Mouse (Mus musculus) granulocyte monocyte progenitor cell, adult 5-6 weeks (primary cell): ENCODE measurements at regions not wholly inside any gene's neighbourhood (a gene's known extent, or its start where the extent isn't known, plus 50 kb on each side); places are given as distances from the start of the nearest gene placed in this dataset.
A peak's percentile ranks its signal among the peaks of the same experiment; 100 is the strongest.

ENCODE experiments used
- ATAC-seq: replicated peaks from 2 replicates; pipeline ENCODE4 v1.8.0; 2016; ENCODE audit warnings: mild to moderate bottlenecking, moderate TSS enrichment, inconsistent platforms; ENCODE audit not compliant: poor library complexity, severe bottlenecking

DNA sequence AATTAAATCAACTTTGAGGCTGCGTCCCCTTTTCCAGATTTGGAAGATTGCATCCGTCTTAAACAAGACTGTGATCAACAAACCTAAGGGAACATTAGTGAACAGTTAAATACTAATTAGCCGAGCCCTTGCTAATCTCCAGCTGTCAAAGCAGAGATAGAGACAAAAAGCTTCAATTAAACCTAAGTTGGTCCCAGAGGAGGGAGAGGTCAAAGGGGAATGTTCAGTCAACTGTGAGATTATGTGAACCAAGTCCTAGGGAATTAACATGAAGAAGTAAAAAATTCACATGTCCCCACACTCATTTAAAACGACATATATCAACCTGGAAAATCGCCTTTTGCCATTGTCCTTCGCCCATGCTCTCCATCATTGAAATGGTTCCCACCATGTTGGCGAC is 59.7 kb upstream of the Tbx20 start:
- no peak for ATAC-seq

DNA sequence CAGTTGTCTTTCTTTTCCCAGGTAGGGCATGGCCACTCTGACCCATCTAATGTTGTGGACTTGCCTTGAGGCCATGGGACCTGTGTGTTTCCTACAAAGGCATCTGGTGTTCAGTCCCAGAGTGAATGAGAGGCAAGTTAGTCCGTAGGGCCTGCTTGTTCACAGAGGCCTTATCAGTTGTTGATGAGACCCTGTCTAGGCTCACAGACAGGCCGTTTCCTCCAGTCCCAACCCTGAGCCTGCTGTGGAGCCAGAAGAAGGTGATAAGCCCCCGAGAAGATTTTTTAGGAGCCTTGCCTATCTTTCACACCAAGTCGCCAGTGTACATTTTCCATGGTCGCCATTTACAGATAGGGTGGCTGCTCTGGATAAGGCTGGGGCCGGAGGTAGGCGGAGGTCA is 74.1 kb upstream of the Tbx20 start:
- no peak for ATAC-seq

DNA sequence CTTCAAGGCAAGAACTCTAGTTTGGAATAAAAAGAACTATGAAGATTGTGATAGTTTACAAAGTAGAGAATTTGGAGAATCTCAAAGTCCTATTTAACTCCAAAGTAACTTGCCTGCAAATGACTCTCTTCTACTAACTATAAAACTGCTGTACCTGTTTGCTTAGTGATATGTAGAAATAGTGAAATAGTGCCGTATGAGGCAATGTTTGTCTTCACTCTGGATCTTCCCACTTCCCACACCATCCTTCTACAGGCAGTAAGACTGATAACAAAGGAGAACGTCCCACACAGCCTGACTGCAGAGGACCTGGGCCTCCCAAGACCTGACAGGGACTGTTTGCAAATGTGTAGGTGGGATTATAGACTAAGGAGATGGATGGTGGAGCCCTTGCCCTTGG is 85.4 kb upstream of the Tbx20 start:
- no peak for ATAC-seq

DNA sequence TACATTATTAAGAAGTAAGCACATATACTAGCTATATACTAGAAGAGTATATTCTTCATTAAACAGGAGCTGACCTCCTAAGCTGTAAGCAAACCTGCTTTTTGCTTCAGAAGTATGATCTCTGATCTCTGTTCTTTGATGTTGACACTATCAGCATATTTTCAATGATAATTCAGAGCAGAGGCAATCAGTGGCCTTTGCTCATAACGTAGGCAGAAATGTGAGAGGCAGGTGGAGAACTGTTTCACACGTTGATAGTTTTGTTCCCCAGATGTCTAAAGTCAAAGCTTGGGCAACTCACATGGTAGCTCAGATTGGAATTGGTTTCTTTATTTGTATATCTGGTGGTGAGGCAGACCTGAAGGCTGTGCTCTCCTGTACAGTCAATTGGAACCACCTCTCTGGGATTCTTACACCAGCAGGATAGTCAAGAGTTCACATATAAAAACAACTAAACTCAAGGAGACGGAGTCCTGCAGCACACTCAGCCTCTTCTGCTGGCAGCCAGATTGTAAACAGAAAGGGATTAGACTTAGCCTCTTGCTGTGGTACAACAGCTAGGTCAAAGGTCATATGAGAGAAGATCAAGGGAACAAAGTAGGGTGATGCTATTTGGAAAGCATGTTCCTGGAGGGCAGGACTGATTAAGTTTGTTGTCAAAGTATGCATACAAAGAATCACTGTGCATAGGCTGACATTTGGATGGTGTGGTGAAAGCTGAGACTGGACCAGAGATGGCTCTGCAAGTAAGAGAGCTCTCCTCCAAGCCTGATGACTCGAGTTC is 92.5 kb upstream of the Tbx20 start:
- ATAC-seq: no peak

DNA sequence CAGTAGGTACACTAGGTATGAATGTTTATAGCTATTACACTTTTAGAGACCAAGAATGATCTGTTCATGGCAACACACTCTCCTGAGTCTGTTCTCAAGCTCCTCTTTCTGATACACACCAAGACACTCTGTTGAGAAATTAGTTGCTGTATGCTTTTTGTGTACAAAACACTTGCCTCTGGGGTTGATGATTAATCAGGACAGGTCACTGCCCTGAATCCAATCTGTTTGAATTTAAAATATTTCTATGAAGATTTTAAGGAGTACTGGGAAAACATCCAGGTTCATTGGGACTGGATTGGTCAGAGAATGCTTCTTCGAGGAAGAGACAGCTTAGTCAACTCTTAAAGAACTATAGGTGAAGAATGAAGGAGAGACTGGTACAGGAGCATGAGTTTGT is 94.6 kb upstream of the Tbx20 start:
- no peak for ATAC-seq

DNA sequence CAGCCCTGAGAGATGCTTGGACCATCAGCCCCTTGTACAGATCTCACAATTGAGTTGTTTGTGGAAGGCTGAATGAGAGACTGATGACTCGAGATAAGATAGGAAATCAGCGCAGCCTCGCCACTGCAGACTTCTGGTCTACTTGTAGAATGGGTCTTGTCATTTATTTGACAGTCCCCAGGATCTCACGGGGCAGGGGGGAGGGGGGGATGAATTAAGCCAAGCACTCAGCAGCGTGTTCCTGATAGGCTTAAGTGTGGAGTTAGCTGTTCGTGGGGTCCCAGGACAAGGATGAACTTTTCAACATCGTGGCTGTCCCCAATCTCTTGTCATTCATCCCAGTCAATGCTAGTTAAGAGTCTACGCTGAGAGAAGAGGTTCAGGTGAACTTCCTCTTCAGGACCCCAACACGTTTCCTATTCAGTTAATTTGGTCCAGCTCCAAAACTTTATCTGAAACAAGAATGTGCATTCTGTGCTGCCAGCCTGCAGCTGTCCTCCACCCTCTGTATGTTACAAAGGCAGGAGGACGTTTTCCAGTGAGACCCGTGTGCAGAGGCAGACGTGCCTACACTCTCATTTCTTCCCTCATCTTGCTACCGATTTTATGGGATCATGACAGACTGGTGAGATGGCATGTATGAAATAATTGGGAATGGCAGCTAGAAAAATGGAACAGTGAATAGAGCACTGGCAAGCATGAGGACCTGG is 100.5 kb upstream of the Tbx20 start:
- no peak for ATAC-seq

DNA sequence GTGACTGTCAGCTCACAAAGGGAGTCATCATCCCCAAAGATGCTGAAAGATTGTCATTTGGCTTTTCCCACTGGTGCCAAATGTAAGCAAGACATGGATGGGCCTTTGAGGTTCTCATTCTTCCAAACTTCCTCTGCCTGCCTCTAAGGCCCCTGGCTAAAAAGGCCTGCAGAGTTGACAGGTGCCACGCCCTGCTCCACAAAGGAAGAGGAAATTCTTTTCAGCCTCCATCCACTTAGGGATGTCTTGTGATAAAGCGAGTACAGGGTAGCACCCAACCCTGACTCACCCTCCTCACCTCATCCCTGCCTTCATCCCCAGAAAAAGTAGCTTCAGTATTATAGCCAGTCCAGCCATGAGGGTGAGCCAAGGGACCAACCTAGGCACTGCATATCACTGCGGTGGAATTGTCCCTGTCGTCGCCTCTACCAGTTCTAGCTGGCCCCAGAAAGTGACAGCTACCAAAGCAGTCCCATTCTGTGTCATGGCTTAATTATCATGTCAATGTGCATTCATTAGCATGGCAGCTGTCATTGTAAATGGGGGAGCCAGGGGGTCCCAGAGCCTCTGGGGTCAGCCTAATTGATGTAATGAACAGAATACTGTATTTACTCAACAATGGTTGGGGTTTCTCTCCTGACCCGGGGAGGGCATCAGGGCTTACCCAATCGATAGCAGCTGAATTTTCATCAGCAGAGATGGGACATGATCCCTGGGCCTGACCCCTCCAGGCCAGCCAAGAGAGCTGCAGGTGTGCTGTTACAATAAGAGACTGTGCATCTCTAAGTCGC is 104.5 kb upstream of the Tbx20 start:
- ATAC-seq: no peak

DNA sequence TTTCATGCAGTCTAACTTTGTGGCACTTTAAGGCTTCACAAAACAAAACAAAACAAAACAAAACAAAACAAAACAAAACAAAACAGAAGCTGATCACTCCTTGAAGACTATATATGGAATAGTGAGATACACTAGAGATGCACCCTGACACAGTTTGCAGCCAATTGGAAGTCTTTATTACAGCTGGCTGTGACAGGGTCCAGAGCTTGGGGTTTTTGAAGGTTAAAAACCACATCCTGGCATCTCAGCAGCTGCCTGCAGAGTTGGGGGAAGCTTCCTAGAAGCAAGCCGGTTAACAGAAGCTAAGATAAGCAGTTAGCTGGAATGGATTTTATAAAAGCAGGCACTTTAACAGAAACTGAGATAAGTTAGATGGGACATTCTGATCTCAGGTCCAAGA is 105.6 kb upstream of the Tbx20 start:
- no peak for ATAC-seq

DNA sequence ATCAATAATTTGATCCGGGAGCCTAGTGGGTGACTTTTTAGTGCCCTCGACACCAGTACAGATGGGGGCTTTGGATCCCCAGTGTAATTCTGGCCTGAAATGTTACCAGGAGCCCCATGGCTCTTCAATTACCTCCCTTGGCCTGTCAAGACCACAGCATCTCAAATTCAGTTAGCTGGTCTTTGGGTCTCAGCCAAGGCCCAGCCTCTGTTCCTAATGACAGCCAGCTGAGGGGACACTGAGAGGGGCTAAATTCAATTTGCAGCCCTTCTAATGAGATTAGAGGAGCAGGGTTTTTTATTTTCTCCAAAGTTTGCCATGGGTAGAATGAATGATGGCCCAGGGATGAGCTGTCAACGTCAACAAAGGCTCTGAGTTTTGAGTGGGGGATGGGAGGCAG is 109.9 kb upstream of the Tbx20 start:
- no peak for ATAC-seq

DNA sequence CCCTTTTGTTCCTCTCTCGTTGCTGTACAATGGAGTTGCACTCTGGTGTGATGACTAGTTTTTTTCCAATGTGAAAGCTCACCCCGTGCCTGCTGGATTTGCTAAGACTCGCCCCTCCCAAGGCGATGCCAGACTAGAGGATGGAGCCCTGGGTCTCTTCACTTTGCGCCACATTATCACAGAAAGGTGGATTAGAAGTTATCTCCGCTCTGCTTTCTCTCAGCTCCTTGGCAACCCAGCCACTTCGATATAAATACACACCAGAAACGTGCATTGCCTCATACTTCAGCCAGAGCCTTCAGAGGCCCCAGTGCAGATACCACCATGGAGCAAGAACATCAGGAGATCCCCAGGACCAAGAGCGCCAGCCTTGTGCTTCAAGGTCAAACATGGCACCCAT is 114.2 kb upstream of the Tbx20 start:
- ATAC-seq: no peak

DNA sequence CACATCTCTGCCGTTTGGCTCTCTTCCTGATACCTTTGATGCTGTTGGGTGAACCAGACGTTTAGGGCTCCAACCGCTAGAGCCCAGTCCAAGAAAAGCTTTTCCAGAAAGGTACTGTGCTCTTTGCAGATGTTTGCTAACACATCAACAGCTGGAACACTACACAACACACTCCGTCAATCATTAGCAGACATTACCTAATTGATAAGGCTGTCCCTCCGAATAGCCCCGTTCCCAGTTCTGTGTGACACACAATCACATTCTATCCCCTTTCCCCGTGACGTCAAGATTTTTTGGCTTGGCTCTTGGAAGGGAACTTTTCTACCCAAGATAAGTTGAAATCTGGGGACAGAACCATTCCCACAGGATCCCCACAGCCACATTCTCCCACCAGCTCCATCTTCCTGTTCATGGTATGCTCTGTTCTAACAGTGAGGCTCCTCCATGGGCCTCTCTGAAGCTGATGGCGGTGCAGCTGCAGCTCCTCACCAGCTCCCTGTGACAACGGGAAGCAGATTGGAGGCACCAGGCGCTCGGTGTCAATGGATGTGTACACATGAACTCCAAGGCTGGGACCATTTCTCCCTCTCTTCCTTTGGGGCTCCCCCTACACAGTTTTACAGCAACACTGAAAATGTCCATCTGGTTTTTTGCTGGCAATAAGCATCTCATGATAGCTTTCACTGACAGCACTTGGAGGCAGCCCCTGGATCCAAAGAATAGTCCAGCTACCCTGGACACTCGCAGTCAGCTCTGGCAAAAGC is 122.6 kb upstream of the Tbx20 start:
- ATAC-seq: no peak

DNA sequence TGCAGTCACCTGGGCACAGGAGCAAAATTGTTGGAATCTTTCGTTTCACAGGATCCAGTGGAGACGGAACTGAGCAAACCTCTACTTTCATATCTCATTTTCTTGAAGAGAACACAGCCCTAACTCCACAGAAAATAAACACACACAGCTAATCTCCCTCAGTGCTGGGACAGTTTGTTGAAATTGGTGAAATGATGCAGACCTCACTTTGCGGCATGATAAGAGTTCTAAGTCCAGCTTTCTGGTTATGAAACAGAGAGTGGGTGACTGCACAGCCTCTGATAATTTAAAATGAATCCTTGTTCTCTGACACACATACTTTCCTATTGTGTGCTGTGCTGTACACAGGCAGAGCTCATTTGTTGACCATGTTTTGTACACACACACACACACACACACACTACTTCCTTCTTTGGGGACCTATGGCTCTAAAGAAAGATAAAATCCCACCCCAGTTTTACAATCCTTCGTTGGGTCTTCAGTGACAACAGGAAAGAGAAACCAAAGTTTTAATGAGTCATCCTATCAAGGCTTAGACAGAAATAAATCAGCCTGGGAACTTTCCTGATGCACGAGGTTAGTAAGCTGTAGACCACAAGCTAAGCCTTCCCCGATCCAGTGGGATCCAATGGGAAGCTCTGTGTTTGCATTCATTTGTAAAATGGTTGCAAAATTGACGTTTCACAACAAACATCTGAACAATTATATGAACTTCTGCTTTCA is 125.3 kb upstream of the Tbx20 start:
- peak; percentile 68 for ATAC-seq

DNA sequence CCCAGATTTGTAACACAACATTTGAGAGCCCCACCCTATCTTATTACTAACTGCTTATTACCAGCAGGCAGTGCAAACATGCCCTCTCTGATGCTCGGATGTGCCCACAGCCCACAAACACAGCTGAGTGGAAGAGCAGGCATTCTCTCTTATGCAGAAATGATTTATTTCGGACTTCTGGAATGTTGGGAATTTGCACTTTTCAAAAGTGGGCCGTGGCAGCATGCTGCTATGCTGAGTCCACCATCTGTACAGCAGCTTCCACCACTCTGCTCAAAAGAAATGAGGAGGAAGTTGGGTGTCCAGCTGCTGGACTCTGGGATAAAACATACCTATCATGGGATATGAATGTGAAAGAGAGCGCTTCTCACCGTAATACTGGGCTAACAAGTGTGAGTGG is 129.6 kb upstream of the Tbx20 start:
- ATAC-seq: no peak

DNA sequence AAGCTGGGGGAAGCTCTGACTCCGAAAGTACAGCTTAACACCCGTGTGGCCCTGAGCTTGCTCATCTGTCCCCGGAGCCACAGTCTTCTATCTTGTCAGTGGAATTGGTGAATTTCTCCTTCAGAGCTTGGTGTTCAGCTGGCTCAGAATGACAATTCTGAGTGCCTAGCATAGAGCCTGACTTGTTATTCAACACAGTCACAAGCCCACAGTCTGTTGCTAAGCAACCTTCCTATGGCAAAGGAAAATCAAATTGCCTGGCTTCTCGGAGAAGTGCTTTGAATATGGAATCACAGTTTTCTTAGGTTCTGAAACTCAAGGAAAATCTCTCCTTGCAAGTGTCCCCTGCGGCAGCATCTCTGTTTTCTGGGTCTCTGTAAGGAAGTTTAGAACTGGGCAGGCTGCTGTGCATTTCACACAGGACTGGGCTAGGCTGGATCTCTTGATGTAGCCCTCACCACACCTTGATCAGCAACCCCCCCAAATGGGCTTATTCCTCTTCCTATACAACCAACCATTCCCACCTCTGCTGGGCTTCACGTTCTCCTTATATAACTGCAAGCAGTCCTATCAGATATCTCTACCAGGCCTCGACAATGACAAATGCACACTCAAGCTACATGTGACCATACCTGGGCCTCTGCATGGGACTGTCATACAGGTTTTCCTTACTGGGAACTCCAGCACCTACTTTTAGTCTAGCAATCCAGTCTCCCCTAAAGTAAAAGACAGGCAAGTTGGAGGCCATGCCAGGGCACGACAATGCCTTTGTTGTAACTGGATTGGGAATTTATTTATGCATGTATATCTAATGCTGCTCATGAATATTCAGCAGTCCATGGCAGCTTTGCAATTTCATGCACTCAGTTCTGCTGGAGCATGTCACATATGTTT is 135.2 kb upstream of the Tbx20 start:
- no peak for ATAC-seq

DNA sequence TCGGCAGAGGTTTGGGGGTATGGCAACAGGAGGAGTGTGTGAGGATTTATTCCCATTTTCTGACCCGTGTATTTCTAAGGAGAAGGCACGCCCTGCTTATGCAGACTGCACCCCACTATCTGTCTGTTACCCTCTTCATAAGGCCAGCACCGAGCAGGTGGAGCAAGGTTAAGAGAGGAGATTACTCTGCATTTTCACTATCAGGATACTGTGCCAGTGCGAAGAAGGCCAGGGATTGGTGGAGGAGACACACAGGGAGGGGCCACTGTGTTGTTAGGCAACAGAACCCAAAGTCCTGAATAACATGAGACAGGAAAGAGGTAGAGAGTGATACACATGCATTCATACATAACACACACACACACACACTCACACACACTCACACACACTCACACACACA is 136.6 kb upstream of the Tbx20 start:
- ATAC-seq: no peak

DNA sequence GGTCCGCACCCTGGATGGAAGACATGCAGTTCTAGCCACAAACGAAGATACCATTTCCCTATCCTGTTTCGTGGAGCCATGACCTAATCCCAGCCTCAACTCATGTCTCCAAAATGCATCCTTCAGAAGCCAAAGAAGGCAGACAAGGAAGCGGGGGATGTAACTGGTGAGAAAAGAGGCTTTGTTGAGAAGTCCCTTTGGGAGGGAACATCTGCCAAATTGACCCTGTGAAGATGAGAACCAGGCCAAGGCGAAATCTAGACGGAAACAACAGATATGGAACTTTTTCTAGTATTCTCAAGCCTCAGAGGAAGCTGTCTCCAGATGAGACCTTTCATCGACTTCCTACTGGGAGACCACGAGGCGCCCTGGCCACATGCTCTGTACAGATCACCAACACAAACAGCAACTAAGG is 145.9 kb upstream of the Tbx20 start:
- ATAC-seq: no peak

DNA sequence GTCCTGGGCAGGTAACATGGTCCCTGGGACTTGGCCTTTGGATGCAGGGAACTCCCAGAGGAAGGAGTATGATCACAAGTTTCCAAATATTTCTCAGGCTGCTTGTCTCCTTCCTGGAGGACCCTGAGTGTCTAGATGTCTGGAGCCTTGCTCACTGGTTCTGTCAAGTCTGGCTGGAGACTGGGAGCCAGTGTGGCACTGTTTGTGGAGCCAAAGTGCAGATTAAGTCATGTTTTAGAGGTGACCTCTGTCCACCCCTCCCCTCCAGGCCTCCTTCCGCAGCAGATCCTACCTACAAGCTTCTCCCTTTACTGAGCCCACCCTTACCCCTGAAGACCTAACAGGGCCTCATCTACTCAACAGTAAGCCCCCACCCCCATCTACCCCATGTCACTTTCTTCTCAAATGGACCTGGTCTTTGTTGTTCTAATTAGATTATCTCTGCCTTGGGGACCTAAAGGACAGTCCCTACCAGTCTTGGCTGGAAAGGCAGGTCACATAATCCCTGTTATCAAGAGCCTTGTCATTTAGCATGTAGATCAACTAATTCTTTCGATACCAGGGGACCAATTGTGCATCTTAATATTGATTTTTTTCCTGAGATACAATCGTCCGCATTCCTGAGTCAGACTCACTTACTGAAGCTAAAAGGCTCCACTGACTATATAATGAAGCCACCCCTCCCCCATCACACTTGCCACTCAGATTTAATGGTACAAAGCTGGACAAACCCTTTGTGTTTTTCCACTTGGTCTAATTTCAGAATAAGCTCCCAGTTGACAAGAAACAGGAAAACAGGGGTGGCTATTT is 148.2 kb upstream of the Tbx20 start:
- ATAC-seq: no peak

DNA sequence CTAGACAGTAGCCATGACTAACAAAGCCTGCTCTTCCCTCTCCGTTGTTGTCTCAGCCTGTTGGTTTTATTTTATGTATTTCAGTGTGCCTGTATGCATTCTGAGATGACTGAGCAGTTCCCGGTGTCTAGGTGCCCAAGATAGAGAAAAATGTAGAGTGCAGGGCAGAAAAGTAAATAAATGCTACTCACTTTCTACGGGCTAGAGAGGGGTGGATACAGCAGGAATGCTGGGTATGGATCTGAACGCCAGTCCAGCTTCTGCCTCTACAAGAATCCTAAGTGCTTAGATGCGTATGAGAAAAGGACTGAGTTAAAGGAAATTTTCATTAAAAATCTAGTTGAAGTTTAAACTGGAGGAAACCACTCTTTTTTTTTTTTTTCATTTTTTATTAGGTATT is 149.4 kb upstream of the Tbx20 start:
- ATAC-seq: no peak
